Mouse (Mus musculus) T-cell, adult 2 months (primary cell): ENCODE data around the gene Kxd1.
A peak's percentile ranks its signal among the peaks of the same experiment; 100 is the strongest.

Experiments
- DNase-seq: peaks from one replicate; pipeline ENCODE4 v3.0.0; 2022; ENCODE audit warnings: low spot score

The Kxd1 gene

GRCm38 (mm10) chr8:70527512-70528181 lies at the start of gene Kxd1, which contains the start of gene Fkbp8:
Gene Kxd1 (minus strand): TSS chr8:70527956.
Gene Fkbp8 (plus strand): TSS chr8:70527724.
- DNase-seq = peak; percentile 93

- no peak for DNase-seq
Measured at GRCm38 (mm10) chr8:70577207-70577606, 49.5 kb upstream of the Kxd1 start.

GRCm38 (mm10) chr8:70574915-70575314 lies 47.2 kb upstream of the Kxd1 start:
- DNase-seq = no peak

GRCm38 (mm10) chr8:70574302-70574701 lies 46.5 kb upstream of the Kxd1 start:
- DNase-seq = no peak

GRCm38 (mm10) chr8:70570990-70571389 lies 43.2 kb upstream of the Kxd1 start:
- no peak for DNase-seq

- no peak for DNase-seq
Measured at GRCm38 (mm10) chr8:70570360-70570759, 42.6 kb upstream of the Kxd1 start.

- no peak for DNase-seq
Measured at GRCm38 (mm10) chr8:70565561-70565960, 37.8 kb upstream of the Kxd1 start.

GRCm38 (mm10) chr8:70564696-70565235 lies 37.0 kb upstream of the Kxd1 start:
- no peak for DNase-seq

GRCm38 (mm10) chr8:70563763-70564387 lies 36.1 kb upstream of the Kxd1 start:
- DNase-seq = no peak

GRCm38 (mm10) chr8:70562802-70563201 lies 35.0 kb upstream of the Kxd1 start:
- DNase-seq = no peak

- DNase-seq = no peak
Measured at GRCm38 (mm10) chr8:70561809-70562535, 34.2 kb upstream of the Kxd1 start.

- no peak for DNase-seq
Measured at GRCm38 (mm10) chr8:70561357-70561756, 33.6 kb upstream of the Kxd1 start.

GRCm38 (mm10) chr8:70560564-70560963 lies 32.8 kb upstream of the Kxd1 start:
- DNase-seq = no peak

GRCm38 (mm10) chr8:70560096-70560495 lies 32.3 kb upstream of the Kxd1 start:
- peak; percentile 21 for DNase-seq

GRCm38 (mm10) chr8:70558983-70559382 lies 31.2 kb upstream of the Kxd1 start:
- DNase-seq = no peak

- DNase-seq = peak; percentile 65
Measured at GRCm38 (mm10) chr8:70558334-70558733, 30.6 kb upstream of the Kxd1 start.

GRCm38 (mm10) chr8:70555079-70555747 lies 27.5 kb upstream of the Kxd1 start:
- no peak for DNase-seq

- DNase-seq = no peak
Measured at GRCm38 (mm10) chr8:70553740-70554139, 26.0 kb upstream of the Kxd1 start.

- no peak for DNase-seq
Measured at GRCm38 (mm10) chr8:70552836-70553235, 25.1 kb upstream of the Kxd1 start.

- no peak for DNase-seq
Measured at GRCm38 (mm10) chr8:70551558-70552161, 23.9 kb upstream of the Kxd1 start.

GRCm38 (mm10) chr8:70549412-70550184 lies 21.8 kb upstream of the Kxd1 start:
- DNase-seq = peak; percentile 79
